Mouse (Mus musculus) bone marrow, adult 2 months (tissue): ENCODE data around the gene Ppp2ca.

Experiments used
- CTCF ChIP-seq: fragments of 200-500 bp; IDR thresholded peaks from 2 replicates; pipeline ENCODE4 v1.5.1; 2011; ENCODE audit warnings: low read length, control low read depth; ENCODE audit not compliant: control insufficient read depth, insufficient read depth
- POLR2A ChIP-seq: fragments of 200-500 bp; IDR thresholded peaks from 2 replicates; pipeline ENCODE4 v1.6.1; 2011; ENCODE audit warnings: low read depth, mild to moderate bottlenecking, control low read depth, low read length, borderline replicate concordance; ENCODE audit not compliant: control insufficient read depth

GRCm38 (mm10) chr11:52108796-52109195 lies 10.3 kb downstream of the Ppp2ca start:
- TF ChIP-seq CTCF (no peak), POLR2A (no peak)
